Mouse (Mus musculus) forebrain, embryonic 11.5 days (tissue): ENCODE measurements around the gene ccdc198. TPM values are rescaled to one million over a fixed set of nuclear protein-coding genes. Genes with fewer than 3 reads are reported as not detected.
"Not testable (repeated sequence)": the region's sequence is repeated elsewhere in the genome, so short reads cannot be mapped to it uniquely, and the experiment has no call there.

ENCODE experiments used
- ATAC-seq: fragments of 200-750 bp; cut with Nextera tagmentation; replicated peaks from 2 replicates; pipeline ENCODE4 v1.8.0; 2017; ENCODE audit warnings: moderate TSS enrichment; ENCODE audit not compliant: low FRiP score
- DNase-seq: peaks from one replicate; pipeline ENCODE4 v3.0.0-alpha.2; 2017; ENCODE audit warnings: low spot score
- H3K27ac ChIP-seq: fragments of 300-500 bp; sonication (generic); 2 replicates; pipeline ENCODE4 v1.5.1; 2014; ENCODE audit warnings: low read depth, low read length
- H3K27me3 ChIP-seq: fragments of 300-500 bp; sonication (generic); 2 replicates; pipeline ENCODE4 v1.6.1; 2014; ENCODE audit warnings: mild to moderate bottlenecking, low read length, mixed read lengths; ENCODE audit not compliant: control insufficient read depth, insufficient read depth
- H3K36me3 ChIP-seq: fragments of 300-500 bp; sonication (generic); 2 replicates; pipeline ENCODE4 v1.6.1; 2014; ENCODE audit warnings: mild to moderate bottlenecking, low read length, moderate library complexity, mixed read lengths; ENCODE audit not compliant: control insufficient read depth, insufficient read depth
- H3K4me1 ChIP-seq: fragments of 300-500 bp; sonication (generic); replicated peaks from 2 replicates; pipeline ENCODE4 v1.6.1; 2014; ENCODE audit warnings: low read length, mixed read lengths; ENCODE audit not compliant: control insufficient read depth, insufficient read depth
- H3K4me2 ChIP-seq: fragments of 300-500 bp; sonication (generic); 2 replicates; pipeline ENCODE4 v1.6.1; 2014; ENCODE audit warnings: low read depth, mild to moderate bottlenecking, low read length, moderate library complexity, mixed read lengths; ENCODE audit not compliant: severe bottlenecking
- H3K4me3 ChIP-seq: fragments of 300-500 bp; sonication (generic); 2 replicates; pipeline ENCODE4 v1.5.1; 2014; ENCODE audit warnings: low read depth, low read length
- H3K9ac ChIP-seq: fragments of 300-500 bp; sonication (generic); 2 replicates; pipeline ENCODE4 v1.6.1; 2014; ENCODE audit warnings: low read length
- H3K9me3 ChIP-seq: fragments of 300-500 bp; sonication (generic); 2 replicates; pipeline ENCODE4 v1.6.1; 2016; ENCODE audit warnings: low read length, mixed read lengths; ENCODE audit not compliant: control insufficient read depth
- WGBS: fragments of 180-500 bp; shearing (Covaris S2); extraction: QIAGEN DNeasy Blood & Tissue Kit; methylation state at CpG from one replicate; pipeline ENCODE4 v1.1.7; 2014; 5-methylcytosine and 5-hydroxymethylcytosine counted together
- polyA plus RNA-seq: library from polyadenylated mRNA; unstranded; fragments of >200 nt; fragmentation: Nextera tagmentation; extraction: Ambion mirVana; gene quantifications from 2 replicates; pipeline ENCODE4 v1.2.1, GENCODE M21; 2014

Gene ccdc198
- polyA plus RNA-seq, result 0.05 and 0.08 TPM in 2 replicates

GRCm38 (mm10) chr14:49245126-49245714 is at the start of gene ccdc198:
Gene ccdc198 (minus strand): TSS chr14:49245474.
- Histone ChIP-seq H3K36me3 (no peaks in the 10 kb centered on the region), H3K4me3 (no peak within 1 kb of the TSS), H3K27me3 (no peaks in the 10 kb centered on the region), H3K9me3 (no peaks in the 10 kb centered on the region), H3K9ac (no peak within 1 kb of the TSS), H3K4me1 (no peaks in the 10 kb centered on the region), H3K4me2 (no peak within 1 kb of the TSS), H3K27ac (no peak within 1 kb of the TSS)
- ATAC-seq (no peak), DNase-seq (no peak)
- 86% methylated on average over 5 of the region's 5 CpGs for WGBS

DNA sequence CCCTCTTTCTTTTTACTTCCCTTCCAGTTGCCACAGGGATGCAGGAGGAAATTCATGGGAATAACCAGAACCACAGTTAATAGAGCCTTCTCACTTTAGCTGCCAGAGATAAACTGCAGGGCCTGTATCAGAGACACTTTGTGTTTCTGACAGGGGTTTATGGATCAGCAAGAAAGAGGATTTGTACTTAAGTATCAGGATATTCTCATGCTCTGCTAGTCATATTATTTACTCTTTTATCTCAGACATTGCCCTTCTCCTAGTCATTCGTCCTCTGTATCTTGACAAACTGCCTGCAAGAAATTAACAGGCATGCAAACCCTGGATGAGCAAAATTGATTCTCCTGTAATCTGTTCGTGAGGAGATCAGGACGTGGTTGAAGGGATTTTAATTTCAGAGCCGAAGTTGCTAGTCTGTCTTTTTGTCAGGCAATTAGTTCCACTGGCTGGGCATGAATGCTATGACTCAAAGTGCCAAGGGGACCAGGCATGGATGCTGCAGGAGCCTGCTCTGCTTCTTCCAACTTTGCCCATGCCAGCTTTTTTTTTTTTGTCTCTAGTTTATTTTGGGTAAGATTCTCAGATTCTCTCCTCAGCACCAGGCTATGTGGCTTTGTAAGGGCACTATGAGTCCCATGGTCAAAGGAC is 48.7 kb upstream of the ccdc198 start:
- 13% methylated on average over 4 of the region's 4 CpGs for WGBS
- Histone ChIP-seq H3K4me1 (peaks cover 2% of the 10 kb centered on the region; the same call in 1 of the 2 replicates), H3K4me3 (no peak overlapping the region), H3K4me2 (no peak overlapping the region), H3K36me3 (no peaks in the 10 kb centered on the region), H3K27ac (peak overlapping the region; percentile 46; the same call in 1 of the 2 replicates), H3K27me3 (no peaks in the 10 kb centered on the region), H3K9me3 (no peaks in the 10 kb centered on the region), H3K9ac (no peak overlapping the region)
- ATAC-seq (peak; percentile 76), DNase-seq (peak; percentile 62)

DNA sequence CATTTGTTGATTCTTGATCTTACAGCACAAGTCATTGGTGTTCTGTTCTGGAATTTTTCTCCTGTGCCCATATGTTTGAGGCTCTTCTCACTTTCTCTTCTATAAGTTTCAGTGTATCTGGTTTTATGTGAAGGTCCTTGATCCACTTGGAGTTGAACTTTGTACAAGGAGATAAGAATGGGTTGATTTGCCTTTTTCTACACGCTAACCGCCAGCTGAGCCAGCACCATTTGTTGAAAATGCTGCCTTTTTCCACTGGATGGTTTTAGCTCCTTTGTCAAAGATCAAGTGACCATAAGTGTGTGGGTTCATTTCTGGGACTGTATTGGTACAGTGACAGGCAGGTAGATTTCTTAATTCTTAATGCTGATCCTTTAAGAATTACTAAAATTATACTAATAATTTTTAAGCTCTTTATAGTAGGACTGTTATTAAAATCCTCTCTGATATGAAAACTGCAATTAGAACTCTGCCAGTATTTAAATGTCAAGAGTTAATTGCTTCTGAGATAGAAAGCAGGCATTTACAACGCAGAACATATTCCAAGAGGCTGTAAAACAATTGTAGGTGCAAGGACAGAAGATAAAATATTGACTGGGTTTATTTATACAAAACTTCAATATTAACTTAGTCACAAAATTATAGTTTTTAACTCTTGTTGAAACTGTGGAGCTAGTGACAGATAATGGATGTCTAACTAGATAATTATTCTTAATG is 44.9 kb upstream of the ccdc198 start:
- Histone ChIP-seq H3K9ac (no peak overlapping the region), H3K4me2 (no peak overlapping the region), H3K27ac (no peak overlapping the region), H3K4me3 (no peak overlapping the region), H3K9me3 (no peaks in the 10 kb centered on the region), H3K27me3 (no peaks in the 10 kb centered on the region), H3K4me1 (peaks cover 2% of the 10 kb centered on the region; the same call in 1 of the 2 replicates), H3K36me3 (no peaks in the 10 kb centered on the region)
- WGBS, result 89% methylated on average over 3 of the region's 3 CpGs
- no peak for DNase-seq
- ATAC-seq, result no peak

DNA sequence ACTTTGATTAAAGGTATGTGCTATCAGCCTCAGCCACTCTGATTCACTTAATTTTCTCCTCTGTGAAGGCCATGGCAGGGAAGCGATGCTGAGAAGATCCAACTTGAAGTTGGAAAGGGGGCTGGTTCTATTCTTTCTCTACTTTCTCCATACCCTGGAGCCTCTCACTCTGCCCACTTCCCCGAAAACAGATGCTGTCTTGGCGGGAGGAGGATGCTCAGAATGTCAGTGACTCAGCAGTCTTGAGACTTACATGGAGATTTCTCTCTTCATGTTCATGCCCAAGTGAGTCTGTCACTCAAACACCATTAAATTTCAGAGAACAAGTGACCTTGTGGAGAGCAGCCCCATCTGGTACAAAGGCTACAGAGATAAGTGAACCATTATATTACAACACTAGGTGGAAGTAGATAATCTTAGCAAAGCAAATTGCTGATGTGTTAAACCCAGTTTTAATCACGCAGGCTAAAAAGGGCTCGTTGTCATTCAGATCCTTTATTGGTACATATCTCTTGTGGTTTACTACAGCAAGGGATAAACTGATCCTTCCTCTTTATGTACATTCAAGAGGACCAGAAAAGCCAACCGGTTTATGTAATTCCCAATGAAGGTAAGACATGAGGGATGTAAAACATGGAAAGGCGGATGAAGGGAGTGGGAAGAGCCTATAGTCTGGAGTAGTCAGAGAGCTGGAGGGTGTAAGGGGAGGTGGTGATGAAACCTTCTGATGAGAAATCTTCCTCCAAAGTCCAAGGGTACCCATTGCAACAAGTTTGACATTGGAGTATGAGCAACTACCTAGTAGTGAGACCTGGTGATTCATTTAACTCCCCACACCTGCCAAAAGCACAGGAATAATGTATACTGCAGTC is 38.7 kb upstream of the ccdc198 start:
- H3K4me3 ChIP-seq, result no peak overlapping the region
- no peak overlapping the region for H3K27ac ChIP-seq
- H3K4me2 ChIP-seq, result no peak overlapping the region
- ATAC-seq, result no peak
- no peaks in the 10 kb centered on the region for H3K36me3 ChIP-seq
- H3K9ac ChIP-seq, result no peak overlapping the region
- no peak for DNase-seq
- H3K4me1 ChIP-seq, result no peaks in the 10 kb centered on the region
- WGBS, result 89% methylated on average over 7 of the region's 7 CpGs
- no peaks in the 10 kb centered on the region for H3K9me3 ChIP-seq
- H3K27me3 ChIP-seq, result no peaks in the 10 kb centered on the region

GRCm38 (mm10) chr14:49278880-49279279 is 33.6 kb upstream of the ccdc198 start:
- Histone ChIP-seq H3K4me1 (no peaks in the 10 kb centered on the region), H3K4me3 (no peak overlapping the region), H3K27ac (no peak overlapping the region), H3K9me3 (no peaks in the 10 kb centered on the region), H3K27me3 (no peaks in the 10 kb centered on the region), H3K9ac (no peak overlapping the region), H3K36me3 (no peaks in the 10 kb centered on the region), H3K4me2 (no peak overlapping the region)
- DNase-seq (no peak), ATAC-seq (no peak)
- 89% methylated on average over 6 of the region's 6 CpGs for WGBS

DNA sequence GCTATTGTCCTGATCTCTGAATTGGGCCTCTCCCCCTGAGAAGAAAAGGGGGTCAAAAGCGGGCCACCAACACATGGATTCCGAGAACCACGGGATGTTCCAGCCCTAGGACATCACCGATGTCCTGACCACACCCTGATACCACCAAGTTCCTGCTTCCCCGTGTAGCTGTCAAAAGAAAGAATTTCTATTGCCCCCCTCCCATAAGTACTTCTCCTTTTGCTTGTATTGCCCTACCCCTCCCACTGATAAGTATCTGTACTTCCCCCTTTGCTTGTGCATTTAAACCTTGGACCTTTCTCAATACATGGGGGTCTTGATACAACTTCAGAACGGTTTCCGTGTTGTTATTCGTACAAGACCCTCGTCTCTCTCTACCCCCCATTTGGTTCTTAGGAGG is 33.2 kb upstream of the ccdc198 start:
- H3K9me3 ChIP-seq, H3K4me3 ChIP-seq, H3K36me3 ChIP-seq, H3K4me2 ChIP-seq, H3K4me1 ChIP-seq, H3K27ac ChIP-seq, ATAC-seq, H3K27me3 ChIP-seq, H3K9ac ChIP-seq, DNase-seq: not testable (repeated sequence)
- WGBS, result 83% methylated on average over 9 of the region's 9 CpGs

- no peaks in the 10 kb centered on the region for H3K36me3 ChIP-seq
- H3K4me1 ChIP-seq, result no peaks in the 10 kb centered on the region
- no peak for ATAC-seq
- no peaks in the 10 kb centered on the region for H3K9me3 ChIP-seq
- 84% methylated on average over 3 of the region's 3 CpGs for WGBS
- H3K4me2 ChIP-seq, result no peak overlapping the region
- H3K27me3 ChIP-seq, result no peaks in the 10 kb centered on the region
- DNase-seq, result no peak
- H3K27ac ChIP-seq, result no peak overlapping the region
- no peak overlapping the region for H3K9ac ChIP-seq
- H3K4me3 ChIP-seq, result no peak overlapping the region
These were observed 32.4 kb upstream of the ccdc198 start for GRCm38 (mm10) chr14:49277642-49278041.

DNA sequence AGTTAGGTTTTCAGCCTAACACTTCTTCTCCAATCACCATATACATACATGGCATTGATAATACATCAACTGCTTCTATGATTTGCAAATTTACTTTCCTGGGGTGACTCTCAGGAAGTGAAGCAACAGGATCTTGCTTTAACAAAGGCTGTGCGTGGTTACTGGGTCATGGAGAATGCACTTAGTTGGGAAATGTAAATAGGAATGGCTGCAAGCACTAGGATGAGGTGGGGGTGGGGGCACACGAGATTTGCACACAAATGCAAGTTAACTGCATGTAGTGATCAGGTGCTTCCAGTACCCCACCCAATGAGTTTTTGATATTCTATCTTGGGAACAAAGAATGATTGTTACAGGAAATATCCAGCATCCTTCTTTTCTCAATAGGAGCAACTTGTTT is 30.1 kb upstream of the ccdc198 start:
- Histone ChIP-seq H3K4me3 (no peak overlapping the region), H3K4me1 (no peaks in the 10 kb centered on the region), H3K27ac (no peak overlapping the region), H3K27me3 (no peaks in the 10 kb centered on the region), H3K36me3 (no peaks in the 10 kb centered on the region), H3K4me2 (no peak overlapping the region), H3K9ac (no peak overlapping the region), H3K9me3 (no peaks in the 10 kb centered on the region)
- ATAC-seq (no peak), DNase-seq (no peak)
- 46% methylated on average over 2 of the region's 2 CpGs for WGBS
